Mouse (Mus musculus): ENCODE data around the gene Cryge. TPM values are rescaled to one million over a fixed set of nuclear protein-coding genes. Genes with fewer than 3 reads are reported as not detected.
"Not testable (repeated sequence)": the region's sequence is repeated elsewhere in the genome, so short reads cannot be mapped to it uniquely, and the experiment has no call there.

Gene Cryge
- not detected for total RNA-seq (2021)
- long read RNA-seq, experiment 1 = 0 reads
- long read RNA-seq, experiment 2 = 0 reads

DNA sequence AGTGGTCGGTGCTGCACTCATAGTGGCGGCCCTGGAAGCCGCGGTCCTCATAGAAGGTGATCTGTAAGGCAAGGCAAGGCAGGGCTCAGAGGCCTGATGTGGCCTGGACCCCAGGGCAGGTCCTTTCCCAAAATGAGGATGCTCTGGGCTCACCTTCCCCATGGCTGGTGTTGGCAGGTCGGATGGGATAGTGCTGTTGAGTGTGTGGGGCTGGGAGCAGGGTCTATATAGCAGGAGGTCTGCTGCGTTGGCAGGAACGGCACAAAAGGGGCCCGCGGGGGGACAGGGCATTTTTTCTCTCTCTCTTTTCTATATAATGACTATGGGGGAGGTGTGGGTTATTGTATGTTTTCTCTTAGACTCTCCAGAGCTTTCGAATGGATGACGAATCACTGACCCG lies at the start of gene Cryge:
Gene Cryge (minus strand): TSS at position 198 of the 400 bp plus-strand sequence.
- DNase-seq = not testable (repeated sequence)

DNA sequence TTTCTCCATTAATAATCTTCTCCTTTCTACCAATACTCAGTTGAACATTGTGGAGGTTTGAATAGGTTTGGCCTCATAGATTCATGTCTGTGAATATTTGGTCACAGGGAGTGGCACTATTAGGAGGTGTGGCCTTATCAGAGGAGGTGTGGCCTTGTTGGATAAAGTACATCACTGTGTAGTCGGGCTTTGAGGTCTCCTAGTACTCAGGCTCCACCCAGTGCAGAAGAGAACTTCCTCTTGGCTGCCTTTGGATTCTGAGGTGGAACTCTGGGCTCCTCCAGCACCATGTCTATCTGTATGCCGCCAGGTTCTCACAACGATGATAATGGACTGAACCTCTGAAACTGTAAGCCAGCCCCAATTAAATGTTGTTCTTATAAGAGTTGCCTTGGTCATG lies 46.0 kb upstream of the Cryge start:
- no peak for DNase-seq

DNA sequence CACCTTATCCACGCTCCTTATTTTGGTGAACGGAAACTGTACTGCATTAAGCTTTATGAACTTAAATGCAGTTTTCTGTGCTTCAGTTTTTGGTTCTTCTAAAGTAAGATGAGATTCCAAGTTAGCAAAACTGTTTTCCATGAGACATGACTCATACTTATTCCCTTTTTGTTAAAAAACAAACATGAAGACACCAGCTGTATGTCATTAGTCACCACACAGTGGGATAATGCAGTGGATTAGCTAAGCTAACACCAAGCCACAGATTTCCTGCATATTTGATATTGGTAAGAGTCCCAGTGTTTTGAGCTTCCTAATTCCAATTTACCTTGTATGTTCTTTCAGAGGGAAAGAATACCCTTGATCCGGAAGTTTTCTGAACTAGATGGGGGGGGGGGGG lies 40.6 kb upstream of the Cryge start:
- DNase-seq = no peak

DNA sequence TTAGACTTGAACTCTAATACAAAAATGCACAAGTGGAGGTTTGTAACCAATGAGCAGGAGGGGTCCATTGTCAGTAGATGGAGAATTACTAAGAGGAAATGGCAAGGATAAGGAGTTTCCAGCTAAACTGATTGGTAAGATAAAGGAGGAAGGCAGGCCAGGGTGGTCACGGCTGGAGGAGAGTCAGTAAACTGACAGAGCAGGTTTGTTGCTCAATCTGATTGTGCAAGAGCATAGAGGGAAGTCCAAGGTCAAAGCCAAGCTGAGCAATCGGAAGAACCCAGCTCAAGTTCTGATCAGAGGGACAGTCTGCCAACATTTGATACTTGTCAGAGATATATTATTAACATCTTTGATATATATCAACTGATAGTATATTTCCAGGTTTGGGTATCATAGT lies 39.4 kb upstream of the Cryge start:
- DNase-seq = peak; percentile 67

DNA sequence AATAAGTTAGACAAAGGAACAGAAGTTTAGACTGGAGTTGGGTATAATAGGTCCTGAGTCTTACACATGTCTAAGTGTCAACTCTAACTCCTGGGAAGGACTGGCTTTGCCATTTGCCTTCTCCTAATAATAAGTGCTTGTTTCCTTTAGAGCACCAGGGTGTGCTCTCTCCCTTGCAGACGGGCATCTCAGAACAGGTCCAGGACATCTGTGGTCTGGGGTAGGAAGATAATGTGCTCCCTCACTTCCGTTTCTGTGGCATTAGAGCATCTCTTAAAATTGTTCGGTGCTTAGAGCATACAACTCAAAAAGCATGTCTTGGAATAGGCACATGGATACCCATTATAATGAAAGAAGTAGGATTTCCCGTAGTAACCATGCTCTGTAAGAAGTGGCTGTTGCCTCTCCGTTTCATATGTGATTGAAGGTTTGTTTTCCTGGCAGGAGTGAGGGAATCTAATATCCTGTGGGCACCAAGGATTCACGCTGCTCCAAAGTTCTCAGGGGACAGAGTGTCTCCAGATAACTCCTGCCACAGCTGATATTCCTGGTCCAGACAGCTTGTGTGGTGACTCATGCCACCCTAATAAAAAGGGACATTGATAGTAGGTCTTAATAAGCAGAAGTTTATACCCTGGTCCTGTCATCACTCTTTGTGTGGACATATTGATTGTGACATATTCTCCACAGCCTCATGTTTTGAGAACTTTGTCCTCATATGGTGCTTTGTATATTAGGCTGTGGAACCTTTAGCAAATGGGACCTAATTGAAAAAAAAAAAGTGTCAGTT lies 37.8 kb upstream of the Cryge start:
- no peak for DNase-seq

DNA sequence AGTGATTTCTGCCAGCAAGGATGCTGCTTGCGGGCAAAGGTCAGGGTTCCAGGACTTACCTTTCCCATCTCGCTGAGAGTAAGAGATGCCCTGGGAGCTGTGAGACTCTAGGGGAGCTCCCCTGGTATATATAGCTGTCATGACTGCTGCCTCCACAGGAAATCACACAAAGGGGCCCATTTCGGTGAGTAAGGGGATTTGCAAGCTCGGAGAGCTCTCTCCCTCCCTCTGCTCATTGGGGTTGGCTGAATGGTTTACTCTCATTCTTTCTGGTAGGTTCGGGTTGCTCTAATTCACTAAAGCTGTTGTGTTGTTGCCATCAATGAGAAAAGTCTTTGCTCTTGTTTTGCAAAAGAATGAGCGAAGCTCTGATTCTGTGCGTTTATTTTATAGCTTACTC lies 31.2 kb upstream of the Cryge start, which contains the start of gene Crygb:
Gene Crygb (minus strand): TSS at position 101 of the 400 bp plus-strand sequence.
- DNase-seq = no peak

DNA sequence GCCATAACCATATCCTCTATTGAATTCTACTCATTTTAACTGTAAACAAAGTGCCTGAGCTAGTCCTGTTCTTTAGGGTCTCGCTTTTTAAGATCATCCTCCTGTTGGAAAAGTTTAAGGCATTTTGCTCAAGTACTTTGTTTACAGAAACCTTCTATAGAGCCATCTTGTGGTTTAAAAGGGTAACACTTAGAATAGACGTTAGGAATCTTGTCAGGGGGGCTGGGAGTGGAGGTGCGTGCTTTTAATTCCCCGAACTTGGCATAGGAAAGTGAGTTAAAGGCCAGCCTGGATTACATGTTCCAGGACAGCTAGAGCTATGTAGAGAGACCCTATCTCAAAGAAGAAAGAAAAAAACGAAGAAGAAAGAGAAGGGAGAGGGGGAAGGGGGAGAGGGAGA lies 24.7 kb upstream of the Cryge start:
- DNase-seq = no peak

DNA sequence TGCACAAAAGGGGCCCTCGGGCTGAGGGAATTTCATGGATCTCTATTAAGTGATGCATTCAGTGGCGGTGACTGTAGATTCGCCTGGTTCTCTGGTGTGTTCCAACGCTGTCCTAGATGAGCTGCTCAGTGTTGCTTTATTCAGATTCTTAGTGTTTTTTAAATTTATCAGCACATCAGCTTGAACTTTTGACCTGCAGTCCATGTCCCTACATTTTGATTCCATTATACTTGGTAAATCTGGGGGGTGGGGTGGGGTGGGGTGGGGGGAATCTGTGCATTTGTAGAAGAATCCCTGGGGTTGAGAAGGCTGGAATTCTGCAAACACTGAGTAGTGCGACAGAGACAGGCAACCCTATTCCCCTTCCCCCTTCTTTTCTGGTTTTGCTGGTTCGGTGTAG lies 22.6 kb upstream of the Cryge start, which contains the start of gene Crygc:
Gene Crygc (minus strand): TSS at position 101 of the 400 bp plus-strand sequence.
- DNase-seq = no peak

DNA sequence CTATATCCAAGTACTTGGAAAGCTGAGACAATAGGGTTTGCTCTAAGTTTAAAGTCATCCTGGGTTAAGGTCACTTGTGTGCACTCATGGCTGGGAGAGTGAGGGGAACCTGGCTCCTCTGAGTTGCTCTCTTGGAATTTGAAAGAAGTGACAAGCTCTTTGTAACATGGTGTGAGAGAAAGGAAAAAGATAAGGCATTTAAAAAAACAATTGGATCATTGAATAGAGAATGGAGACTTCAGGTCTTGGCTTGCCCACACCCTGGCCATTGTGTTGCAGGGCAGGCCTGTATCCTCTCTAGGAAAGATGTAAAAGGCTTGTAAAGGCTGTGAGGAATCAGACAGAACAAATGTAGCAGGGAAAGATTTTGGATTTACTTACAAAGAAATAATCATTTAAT lies 16.9 kb upstream of the Cryge start:
- DNase-seq = no peak

DNA sequence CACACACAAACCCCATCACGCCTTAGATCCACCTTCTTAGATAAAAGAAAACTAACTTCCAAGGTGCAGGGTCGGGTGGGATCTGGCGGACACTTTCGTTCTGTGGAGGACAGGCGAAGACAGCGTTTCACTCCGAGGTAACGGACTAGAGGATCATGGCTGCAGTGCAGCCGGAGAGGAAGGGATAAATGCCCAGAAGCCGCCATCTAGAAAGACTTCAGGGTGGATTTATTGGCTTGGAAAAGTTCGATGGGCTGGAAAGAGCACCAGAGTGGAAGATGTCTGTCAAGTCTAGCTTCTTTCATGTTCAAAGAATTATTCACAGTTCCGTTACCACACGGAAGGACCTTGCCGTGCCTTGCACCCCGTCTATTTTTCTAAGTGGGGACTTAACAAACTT lies 13.3 kb upstream of the Cryge start:
- no peak for DNase-seq

DNA sequence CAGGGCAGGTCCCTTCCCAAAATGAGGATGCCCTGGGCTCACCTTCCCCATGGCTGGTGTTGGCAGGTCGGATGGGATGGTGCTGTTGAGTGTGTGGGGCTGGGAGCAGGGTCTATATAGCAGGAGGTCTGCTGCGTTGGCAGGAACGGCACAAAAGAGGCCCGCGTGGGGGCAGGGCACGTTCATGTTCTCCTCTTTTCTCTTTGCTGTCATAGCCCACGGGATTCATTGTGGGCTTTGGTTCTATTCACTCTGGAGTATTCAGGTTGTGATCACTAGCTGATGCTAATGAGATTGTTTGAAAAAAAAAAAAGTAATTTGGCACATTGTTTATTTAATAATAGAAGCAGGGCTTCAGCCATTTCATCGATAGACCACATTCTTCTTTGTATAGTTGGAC lies 12.4 kb upstream of the Cryge start, which contains the start of gene Crygd:
Gene Crygd (minus strand): TSS at position 101 of the 400 bp plus-strand sequence.
- DNase-seq = no peak

DNA sequence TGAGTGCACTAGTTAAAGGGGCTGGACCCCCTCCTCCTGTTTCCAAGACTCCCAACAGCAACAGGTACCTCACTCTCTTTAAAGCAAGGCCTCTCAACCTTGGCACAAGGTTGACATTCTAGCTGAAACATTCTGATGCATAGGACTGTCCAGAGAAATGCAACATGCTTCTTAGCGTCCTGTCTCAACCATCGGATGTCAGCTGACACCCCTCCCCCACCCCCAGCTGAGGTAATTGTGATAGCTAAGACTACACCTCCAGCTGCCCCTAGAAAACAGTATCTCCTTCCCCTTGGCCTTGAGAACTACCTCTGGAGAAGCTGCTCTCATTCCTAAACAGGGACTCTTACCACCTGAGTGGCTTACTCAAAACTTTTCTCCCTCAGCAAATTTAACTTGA lies 1.2 kb upstream of the Cryge start:
- DNase-seq = no peak

DNA sequence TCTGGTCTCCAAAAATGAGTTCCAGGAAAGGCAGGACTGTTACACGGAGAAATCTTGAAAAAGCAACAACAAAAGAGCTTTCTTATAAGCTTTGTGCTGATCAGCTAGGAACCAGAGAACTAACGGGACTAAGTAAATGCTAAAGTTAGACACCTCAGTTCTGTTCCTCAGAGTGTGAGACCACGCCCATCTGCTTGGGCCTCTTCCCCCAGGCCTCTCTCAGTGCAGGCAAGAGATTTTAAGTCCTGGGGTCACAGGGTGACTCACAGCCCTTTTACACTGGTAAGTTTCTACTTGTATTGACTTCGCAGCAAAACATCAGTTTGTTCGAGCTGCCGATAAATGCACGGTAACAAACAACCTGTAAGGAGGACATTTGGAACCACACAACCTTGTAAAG lies 747 bp upstream of the Cryge start:
- DNase-seq = no peak

DNA sequence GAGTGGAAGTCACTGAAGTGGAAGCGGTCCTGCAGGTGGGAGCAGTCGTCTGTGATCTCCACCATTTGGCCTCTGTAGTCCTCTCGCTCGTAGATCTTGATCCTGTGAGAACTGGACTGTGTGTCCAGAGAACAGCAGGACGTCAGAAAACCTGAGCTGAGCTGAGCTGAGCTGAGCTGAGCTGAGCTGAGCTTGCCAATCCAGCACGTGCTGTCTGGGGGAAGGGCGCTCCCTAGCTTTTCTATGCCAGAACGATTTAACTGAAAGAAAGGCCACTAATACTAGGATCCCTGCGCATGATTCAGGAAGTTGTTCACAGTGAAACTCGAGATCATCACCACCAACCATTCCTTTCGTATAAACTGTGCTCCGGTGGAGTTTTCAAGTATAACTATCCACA lies 2.2 kb downstream of the Cryge start:
- peak; percentile 72 for DNase-seq

DNA sequence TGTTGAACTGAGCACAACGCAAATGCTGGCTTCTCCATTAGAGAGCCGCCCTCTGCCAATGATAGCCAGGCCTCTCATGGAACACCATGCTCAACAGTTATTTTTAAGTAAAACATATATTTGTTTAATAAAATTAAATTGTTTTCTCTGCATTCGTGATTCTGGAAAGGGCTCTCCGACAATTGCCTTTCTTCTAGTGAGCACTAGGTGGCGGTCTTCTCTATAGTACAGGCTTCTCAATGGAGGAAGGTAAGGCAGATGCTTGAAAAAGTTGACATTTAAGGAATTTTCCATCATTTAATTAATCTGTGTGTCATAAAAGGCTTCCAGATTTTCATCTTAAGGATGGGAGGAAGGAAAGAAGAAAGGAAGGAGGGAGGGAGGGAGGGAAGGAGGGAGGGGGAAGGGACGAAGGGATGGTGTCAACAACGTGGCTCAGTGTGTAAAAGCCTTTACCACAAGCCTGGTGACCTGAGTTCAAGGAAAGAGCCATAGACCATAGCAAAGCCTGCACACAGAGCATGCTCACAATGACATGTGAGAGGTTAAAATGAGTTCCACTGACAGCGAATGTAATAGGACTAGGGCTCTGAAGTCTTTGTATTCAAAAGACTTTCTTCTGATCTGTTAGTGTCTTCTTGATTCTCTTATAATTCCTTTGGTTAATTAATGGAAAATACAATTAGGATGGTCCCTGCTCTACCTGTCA lies 4.4 kb downstream of the Cryge start:
- peak; percentile 56 for DNase-seq

DNA sequence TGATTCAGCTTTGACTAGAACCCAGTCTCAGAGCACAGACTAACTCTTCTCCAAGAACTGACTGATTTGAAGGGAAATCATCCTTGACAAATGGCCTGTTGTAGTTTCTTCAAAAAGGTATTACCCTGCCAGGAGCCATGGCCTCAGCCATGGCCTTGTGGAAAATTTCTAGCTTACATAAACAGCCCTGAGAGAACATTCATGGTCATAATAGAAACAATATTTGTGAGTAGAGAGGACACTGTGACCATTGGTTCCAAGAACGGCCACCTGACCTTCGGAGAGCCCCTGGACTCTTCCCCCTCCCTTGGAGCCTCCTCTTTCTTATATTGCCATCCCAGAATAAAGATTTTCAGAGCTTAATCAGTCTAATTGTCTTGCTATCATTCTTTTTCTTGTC lies 7.5 kb downstream of the Cryge start:
- DNase-seq = peak; percentile 54

DNA sequence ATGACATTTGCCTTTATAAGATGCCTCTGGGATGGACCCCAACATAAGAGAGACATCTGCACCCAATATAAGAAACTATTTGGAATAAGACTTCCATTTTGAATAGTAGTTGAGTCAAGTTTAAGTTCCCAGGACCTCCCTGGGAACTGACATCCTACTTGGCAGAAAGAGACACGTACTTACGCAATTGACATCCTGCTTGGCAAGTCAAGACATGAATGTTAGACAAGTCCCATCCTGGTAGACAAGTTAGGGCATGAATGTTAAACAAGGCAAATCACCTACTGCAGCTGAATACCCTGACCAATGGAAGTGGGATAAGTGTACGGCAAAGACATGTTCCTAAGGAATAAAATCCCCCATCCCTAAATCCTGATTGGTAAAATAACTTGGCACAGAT lies 9.1 kb downstream of the Cryge start:
- no peak for DNase-seq

DNA sequence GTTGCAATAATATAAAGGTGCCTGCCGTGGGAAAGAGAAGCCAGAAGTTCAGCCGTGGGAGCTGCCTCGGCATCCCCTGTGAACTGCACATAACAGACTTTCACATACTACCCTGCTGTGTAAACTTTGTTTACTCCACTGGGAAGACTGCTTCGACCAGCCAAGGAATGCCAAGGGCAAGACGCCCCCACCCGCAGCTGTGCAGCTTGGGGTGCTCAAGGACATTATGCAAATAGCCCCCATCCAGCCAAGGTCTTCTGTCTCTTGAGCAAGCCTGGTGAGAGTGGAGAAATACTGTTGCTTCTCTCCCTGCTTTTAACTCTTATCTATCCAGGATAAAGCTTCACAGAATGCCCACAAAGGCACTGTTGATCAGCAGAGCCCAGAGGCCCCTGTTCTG lies 10.1 kb downstream of the Cryge start:
- peak; percentile 79 for DNase-seq

DNA sequence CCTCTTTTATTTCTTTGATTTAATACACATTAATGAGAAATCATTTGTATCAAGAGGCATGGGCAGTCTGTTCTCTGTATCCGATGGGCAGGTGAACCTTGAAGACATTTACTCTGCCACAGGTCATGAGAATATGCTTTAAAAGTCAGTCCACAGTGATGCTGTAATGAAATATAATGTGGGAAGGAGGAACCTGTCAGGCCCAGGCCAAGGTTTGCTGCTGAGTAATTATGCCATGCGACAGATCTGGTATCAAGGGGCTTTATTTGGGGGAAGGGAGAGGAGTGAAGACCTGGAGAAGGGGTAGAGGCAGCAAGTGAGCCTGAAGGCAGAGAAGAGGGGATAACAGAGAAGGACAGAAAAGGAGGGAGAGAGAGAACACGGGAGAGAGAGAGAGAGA lies 11.3 kb downstream of the Cryge start:
- DNase-seq = no peak

DNA sequence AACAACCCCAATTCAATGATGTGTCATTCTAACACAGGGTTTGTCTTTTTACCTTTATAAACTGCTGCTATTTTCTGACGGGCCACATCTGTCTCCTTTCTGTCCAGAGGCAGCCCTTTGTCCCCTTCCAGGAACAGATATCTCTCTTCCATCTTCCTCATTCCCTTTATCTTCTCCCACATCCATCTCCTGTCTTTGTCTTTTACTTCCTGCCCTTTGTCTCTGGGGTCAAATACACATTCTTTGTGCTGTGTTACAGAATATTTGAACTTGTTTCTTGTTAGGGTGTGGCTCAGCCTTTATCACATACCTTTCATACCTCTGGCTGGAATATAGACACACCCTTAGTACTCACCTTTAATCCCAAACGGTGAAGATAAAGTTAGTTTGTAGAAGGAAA lies 13.4 kb downstream of the Cryge start:
- DNase-seq = no peak

DNA sequence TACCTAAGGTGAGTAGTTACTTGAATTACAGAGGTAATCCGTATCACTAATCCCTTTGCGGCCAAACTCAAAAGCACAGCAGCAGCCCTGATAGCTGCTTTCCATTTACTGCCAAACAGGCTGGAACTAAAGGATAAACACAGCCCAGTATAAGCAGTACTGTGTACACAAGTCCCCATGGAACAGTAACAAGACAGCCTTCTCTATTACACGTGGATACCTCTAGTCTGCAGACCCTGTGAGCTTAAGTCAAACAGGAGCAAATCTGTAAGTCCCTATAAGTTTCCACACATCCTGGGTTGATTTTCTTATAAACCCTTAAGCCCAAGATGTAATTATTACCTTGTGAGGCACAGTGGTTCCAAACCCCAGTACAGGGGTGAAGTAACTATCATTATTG lies 15.4 kb downstream of the Cryge start:
- no peak for DNase-seq

DNA sequence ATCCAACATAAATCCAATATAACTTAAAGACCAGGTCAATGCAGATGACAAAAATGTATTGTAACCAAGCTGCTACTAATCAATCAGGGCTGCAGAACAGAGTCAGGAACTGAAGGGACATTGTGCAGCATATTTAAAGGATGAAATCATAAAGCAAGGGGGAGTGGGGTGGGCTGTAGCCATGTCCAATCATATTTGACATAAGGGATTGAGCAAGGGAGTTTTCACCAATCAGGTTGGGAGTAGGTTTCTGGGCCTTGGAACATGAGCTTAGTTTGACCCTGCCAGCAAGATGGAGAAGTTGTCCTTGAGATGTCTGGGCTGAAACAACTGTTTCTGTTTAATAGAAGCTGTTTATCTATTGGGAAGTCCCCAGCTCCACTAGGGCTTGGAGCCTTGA lies 18.3 kb downstream of the Cryge start, which contains the start of gene Akr1cl:
Gene Akr1cl (minus strand): TSS at position 119 of the 400 bp plus-strand sequence.
- DNase-seq = peak; percentile 68

DNA sequence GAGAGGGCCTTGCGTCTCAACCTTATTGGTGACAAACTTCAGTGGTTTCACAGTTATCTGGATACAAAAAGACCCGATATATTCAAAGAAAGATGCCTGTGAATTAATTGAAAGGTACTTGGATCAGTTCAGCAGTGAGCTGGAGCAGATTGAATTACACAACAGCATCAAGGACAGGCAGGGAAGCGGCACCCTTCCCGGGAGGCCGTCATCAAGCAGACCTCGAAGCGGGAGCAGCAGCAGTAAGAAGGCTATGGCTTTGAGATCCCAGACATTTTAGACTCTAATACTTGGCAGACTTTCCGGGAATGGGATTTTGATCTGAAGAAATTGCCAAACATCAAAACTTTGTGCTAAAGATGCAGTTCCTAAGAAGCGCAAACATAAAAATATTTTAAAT lies 22.7 kb downstream of the Cryge start:
- peak; percentile 58 for DNase-seq

DNA sequence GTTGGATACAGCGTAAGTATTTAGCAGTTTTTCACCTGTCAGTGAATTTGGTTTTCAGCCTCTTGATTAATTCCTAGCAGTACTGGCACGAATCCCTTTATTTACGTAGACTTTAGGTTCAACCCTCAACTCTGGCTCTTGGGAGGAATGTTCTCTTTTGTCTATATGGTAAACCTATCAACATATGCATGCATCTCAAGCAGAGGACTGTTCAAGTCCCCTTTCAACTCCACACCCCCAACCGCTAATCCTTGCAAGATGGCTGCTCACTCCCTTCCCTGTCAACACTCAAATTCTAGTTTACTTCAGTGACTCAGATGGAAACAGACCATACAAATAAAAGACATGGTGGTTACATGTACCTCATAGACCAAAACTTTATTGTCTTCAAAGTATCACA lies 38.2 kb downstream of the Cryge start:
- no peak for DNase-seq
